Mouse (Mus musculus) CD4-positive, CD25-positive, alpha-beta regulatory T cell, adult 2 months (primary cell): ENCODE measurements around the gene Ano6.
A peak's percentile ranks its signal among the peaks of the same experiment; 100 is the strongest.

ENCODE experiments used
- DNase-seq: peaks from one replicate; pipeline ENCODE4 v3.0.0-alpha.2; 2012; ENCODE audit warnings: low read depth, low spot score

The Ano6 gene

DNA sequence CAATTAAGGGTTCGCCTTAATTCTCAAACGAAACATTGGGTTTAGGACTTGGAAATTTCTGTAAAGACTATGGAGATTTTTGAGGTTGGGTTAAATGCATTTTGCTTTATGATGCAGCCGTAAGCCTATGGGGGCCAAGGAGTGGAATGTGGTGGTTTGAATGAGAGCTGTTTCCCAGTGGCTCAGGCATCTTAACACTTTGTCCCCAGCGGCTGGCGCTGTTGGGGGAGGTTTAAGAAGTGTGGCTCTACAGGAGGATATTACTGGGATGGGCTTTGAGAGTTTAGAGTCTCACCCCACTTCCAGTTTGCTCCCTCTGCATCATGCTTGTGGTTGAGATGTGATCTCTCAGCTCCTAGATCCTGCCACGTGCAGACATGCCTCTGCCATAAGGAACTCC, 131.9 kb downstream of the Ano6 start:
- no peak for DNase-seq

GRCm38 (mm10) chr15:95925334-95925986, 134.8 kb downstream of the Ano6 start:
- DNase-seq, result peak; percentile 12

- no peak for DNase-seq
Measured at GRCm38 (mm10) chr15:95929087-95929486, 138.4 kb downstream of the Ano6 start.

DNA sequence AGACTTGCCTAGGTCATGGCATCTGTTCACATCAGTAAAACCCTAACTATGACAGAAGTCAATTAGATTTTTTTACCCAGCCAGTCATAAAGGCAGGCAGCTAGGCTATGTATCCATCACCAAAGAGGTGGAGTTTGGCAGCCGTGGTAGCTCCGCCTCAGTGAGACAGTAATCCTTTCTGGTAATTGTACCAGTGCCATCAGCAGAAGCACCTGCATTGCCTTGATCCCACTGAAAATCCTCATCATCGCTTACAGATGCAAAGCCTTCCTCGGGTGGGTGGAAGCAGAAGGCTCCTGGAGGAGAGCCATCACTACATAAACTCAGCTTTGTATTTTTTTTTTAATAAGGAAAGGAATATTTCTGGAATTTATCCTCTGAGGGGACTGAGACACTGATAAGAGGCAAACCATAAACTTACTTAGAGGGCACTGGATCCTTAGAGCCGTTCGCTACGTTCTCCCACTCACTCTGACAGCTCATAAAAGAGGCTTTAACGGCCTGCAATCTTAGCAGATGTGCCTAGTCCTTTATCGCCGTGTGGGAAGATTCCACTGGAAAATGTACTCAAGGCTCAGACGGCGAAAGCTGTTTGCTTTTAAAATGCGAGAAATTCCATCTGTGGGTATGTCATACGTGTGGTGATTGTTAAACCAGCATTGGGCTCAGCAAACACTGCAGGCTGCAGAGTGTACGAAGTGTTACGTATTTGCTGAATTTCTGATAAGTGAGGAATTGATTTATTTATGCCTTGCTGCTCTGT, 140.6 kb downstream of the Ano6 start:
- no peak for DNase-seq

GRCm38 (mm10) chr15:95932358-95932757, 141.7 kb downstream of the Ano6 start:
- DNase-seq, result no peak

GRCm38 (mm10) chr15:95935141-95935540, 144.5 kb downstream of the Ano6 start:
- no peak for DNase-seq

GRCm38 (mm10) chr15:95943470-95943869, 152.8 kb downstream of the Ano6 start:
- DNase-seq, result peak; percentile 53

GRCm38 (mm10) chr15:95944299-95944698, 153.7 kb downstream of the Ano6 start:
- DNase-seq, result no peak

DNA sequence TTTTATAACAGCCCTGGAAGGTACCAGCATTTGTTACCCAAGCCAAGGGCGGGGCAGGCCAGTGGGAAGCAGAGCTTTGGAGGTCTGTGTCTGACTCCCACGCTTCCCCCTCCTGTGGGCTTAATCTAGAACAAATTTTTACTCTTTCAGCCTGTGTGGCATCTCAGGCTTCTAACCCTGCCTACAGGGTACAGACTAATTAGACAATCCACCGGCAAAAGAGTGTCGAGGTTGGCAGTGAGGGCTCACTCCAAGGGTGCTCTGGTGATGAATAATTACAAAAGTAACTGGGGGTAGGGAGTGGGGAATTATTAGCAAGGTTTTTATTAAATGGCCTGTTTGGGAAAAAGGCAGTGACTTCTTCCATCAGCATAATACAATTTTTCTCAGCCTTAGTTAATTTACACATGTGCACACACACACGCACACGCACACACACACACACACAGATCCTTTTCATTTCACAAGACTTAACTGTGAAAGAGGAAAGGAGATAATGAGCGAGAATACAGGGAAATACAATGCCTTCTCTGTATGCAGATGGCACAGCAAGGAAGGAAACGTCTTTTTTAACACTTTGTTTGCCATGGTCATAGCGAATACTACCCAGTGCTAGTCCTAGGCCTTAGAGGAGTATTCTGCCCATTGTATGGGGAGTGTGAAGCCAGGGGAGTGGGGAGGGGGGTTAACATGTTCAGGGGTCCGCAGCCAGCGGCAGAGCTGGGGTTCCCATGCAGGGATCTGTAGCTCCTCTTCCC, 155.5 kb downstream of the Ano6 start:
- DNase-seq, result no peak

GRCm38 (mm10) chr15:95948411-95948810, 157.8 kb downstream of the Ano6 start:
- no peak for DNase-seq

- no peak for DNase-seq
Measured at GRCm38 (mm10) chr15:95949336-95949735, 158.7 kb downstream of the Ano6 start.

- no peak for DNase-seq
Measured at GRCm38 (mm10) chr15:95951497-95951896, 160.9 kb downstream of the Ano6 start.

DNA sequence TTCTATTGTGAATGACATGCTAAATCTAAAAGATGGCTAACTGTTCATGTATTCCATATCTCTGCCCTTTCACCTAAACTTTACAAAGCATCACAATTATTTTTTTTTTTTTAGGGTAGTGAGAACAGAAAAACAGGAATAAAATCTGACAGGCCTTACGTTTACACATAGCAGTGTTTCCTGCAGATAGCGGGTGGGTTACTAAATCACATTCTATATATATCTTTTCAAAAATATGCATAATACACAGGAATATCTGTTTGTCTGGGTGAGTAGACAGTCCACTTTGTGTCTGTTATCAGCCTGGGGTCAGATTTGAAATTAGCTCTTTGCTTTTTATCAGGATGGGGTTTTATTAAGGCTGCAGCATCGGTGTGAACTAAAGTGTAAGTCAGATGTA, 166.0 kb downstream of the Ano6 start:
- no peak for DNase-seq

DNA sequence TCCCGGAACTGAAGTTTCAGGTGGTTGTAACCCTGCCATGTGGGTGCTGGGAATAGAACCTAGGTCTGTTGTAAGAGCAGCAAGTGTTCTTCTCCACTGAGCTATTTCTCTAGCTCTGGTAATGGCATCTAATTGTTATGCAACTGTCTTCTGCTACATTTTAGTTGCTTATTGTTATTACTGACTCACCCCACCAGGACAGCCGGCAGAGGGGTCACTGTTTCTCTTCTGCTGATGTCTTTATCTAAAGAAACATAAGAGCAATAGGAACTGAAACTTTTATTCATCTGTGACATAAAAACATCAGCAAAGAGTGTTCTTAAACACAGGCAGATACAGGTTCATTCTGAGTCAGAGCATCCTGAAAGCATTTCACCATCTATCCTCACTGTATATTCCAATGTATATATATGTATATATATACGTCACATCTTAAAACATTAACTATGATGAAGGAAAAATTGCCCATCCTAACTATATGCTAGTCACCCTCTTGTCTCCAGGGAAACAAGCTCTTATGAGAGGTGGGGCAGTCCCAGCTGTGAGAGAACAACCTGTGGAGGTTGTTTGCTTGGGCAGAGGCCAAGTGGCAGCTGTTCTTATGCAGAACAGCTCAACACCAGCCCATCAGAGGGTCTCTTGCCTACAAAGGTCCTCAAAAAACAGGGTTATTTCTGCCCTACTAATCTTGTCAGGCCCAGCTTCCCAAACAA, 171.9 kb downstream of the Ano6 start:
- no peak for DNase-seq

GRCm38 (mm10) chr15:95963124-95963482, 172.5 kb downstream of the Ano6 start:
- no peak for DNase-seq

DNA sequence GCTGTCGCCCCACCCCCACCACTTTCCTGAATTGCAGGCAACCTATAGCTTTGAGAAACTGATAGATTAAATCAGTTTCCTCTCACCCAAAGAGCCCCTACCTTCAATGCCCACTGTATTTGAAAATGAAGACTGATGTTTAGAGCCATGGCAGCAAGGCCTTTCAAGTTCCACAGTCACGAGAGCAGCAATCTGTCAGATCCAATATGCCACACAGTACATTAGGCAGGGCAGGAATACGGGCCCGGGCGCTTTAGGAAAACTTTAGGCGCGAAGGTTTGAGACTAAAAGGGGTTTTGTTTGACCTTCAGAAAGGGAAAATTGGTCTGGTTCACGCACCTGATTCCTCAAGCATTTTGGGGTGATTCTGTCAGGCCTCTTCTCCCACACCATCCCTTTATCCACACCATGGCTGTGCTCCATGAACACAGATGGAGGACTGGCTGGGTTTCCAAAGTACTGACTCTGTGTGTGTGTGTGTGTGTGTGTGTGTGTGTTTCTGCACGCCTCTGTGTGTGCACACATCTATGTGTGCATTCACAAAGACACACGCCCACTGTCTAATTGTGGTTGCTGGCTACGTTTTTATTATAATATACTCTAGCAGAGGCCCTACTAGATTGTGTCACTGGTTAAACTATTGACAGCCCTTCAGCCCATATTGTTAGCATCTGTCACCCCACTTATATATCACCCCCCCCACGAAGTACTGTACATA, 173.0 kb downstream of the Ano6 start:
- no peak for DNase-seq

GRCm38 (mm10) chr15:95964251-95964561, 173.6 kb downstream of the Ano6 start:
- no peak for DNase-seq

- no peak for DNase-seq
Measured at GRCm38 (mm10) chr15:95966979-95967378, 176.3 kb downstream of the Ano6 start.

- no peak for DNase-seq
Measured at GRCm38 (mm10) chr15:95967516-95968196, 177.0 kb downstream of the Ano6 start.

DNA sequence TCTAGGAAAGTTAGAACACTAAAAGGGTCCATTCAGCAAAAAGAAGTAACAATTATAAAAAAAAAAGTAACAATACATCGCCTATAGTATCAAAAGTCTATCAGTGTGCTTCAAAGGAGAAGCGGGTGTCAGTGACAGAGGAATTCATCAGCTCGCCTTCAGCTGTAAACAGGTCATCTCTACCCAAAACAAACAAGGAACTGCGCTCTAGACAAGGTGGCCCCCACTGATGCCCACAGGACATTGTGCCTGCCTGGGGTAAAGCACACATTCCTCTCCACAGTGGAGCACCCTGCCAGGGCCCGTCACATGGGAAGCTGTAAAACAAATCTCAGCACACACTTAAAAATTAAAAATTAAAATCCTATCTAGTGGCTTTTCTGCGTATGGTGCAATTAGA, 179.0 kb downstream of the Ano6 start:
- no peak for DNase-seq

GRCm38 (mm10) chr15:95970176-95970575, 179.5 kb downstream of the Ano6 start:
- DNase-seq, result no peak
